Mouse (Mus musculus): ENCODE measurements around the gene Zfr.

Gene Zfr

DNA sequence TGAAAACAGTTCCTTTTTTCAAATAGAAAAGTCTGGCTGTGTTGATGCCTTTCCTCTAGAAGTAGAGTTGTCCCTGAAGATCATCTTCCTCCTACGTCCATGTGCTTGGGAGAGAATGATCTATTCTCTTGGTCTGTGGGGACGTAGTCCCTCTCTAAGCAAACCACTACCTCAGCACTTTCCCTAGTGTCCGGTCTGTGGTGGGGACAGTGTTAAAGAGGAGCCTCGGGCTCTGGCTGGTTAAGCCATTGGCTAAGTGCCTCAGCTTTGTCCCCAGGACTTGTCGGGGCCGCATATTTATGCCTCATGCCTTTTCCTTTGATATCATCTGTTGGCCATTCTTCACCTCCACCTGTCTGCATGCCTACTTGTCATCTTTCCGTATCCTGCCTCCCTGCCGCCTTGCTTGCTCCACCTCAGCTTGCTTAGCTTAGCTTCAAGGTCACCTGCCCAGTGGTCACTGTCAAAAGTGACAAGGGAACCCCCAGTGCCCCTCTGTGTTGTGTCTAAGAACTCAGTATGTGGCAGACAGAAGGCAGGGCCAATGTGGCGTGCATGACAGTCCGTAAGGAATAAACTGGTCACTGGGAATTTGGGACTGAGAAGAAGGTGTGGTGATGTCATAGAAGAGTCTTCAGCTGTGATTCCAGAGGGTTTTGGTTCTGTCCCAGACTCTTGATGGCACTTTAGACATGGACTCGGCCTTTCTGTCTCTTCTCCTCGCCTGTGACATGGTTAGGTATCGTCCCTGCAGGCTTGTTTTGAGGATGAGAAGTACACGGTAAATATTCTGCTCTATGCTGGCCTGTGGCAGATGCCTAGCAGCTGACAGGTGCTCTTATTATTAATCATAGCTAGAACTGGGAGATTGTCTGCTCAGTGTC lies 97.1 kb downstream of the Zfr start:
- CTCF ChIA-PET = interaction anchor here (1.1 kb wide), 1 partner anchor 9 kb away, joined by 3 read pairs; no protein-coding TSS in a partner anchor

DNA sequence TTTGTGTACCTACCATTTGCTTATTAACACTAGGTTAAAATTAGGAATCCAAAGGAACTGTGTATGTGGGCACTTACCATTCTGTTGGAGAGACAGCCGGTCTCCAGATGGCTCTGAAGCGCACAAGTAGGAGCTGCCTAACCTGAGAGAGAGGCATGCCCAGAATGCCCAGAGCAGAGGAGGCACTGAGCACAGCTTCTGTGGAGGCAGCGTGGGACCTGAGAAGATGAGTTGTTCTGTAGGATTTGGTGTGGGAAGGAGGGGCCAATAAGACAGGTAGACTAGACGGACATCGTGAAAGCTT lies 97.7 kb downstream of the Zfr start:
- CTCF ChIA-PET = interaction anchor here (1.1 to 1.9 kb wide), 2 partner anchors 8 to 10 kb away, joined by 3 to 6 read pairs; no protein-coding TSS in a partner anchor

GRCm38 (mm10) chr15:12216119-12216518 lies 98.5 kb downstream of the Zfr start:
- CTCF ChIA-PET = interaction anchor here (1.1 to 1.9 kb wide), 2 partner anchors 8 to 10 kb away, joined by 3 to 6 read pairs; no protein-coding TSS in a partner anchor

DNA sequence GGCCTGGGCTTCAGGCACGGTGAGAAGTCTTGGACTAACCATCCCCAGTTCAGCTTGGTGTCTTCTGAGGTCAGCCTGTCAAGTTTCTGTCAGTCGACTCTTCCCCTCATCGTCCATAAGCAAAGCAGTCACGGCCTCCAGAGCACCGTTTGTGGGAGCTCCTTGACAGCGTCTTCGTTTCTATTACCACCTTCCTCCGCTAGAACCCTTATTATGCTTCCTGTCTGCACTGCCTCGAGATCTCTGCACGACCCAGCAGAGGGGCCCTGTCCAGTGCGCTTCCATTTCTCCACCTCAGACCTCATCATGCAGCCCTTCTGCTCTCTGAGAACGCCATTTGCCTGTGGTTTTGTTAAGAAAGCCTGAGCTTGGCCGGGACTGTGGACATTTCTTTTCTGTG lies 99.2 kb downstream of the Zfr start:
- CTCF ChIA-PET = interaction anchor here (0.7 to 1.9 kb wide), 2 partner anchors 11 to 19 kb away, joined by 6 to 7 read pairs; no protein-coding TSS in a partner anchor

GRCm38 (mm10) chr15:12217332-12217731 lies 99.7 kb downstream of the Zfr start:
- CTCF ChIA-PET = interaction anchor here (0.7 to 1.9 kb wide), 2 partner anchors 12 to 20 kb away, joined by 6 to 7 read pairs; no protein-coding TSS in a partner anchor

DNA sequence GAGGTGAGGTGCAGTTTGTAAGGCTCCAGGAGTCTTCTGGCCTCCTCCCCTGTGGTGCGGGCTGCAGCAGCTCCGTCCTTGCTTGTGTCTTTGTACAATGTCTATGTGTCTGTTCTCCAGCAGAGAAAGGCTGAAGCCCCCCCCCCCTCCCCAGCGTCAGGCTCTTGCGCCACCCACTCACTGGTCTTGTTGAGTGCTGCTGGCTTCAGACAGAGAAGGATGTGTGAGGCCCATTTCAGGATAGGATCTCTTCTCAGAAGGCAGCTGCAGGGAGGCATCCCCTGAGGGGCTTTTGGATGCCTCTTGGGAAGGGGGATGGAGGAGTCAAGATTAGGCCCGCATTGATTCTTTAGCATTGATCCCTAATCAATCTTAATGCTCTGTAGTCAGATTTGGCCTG lies 100.2 kb downstream of the Zfr start:
- CTCF ChIA-PET = no interaction called here

GRCm38 (mm10) chr15:12218583-12219382 lies 101.2 kb downstream of the Zfr start:
- CTCF ChIA-PET = no interaction called here

DNA sequence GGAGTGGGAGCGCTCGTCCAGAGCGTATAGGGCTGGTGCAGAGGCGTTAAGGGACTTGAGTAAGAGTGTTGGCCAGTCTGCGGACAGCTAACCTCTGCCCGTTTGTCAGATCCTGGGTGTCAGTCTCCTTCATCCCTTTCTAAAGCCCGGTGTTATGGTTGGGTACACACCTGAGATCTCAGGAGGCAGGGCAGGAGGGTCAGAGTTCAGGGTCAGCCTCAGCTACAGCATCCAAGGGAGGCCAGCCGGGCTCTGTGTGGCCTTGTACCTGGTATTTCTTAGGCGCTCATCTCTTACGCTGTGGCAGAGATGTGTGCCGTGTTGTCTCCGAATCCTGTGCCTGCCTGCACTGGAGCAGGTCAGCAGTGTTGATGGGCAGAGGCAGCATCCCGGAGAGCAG lies 103.5 kb downstream of the Zfr start:
- CTCF ChIA-PET = no interaction called here

DNA sequence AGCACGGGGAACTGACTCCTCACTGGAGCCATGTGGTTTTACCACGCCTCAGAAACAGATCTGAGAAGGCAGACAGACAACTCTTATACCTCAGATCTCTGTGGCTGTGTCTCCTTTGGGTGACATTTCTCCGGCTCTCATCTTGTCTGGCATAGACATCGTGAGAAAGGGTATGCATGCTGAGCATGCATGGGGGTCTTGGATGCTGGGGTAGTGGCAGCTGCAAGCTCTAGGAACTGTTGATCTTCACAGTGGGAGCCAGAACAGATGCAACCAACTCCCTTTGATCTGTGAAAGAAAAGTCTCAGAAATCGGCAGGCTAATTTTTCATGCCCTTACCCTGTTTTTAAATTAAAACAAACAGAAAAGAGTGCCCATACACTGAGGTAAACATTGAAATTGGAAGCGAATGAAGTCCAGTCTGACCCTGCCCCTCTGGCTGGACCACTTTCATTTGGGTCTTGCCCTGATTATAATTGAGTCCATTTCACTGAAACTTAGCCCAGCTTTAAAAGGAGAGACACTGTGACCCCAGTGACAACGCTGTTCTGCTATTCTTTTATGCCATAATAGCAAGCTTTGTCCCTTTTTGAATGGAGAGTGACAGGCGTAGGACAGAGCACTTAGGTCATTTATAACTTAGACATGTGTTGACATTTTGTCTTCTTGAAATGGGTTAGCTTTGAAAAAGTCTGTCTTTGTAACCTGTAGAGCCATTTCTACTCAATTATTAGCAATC lies 105.1 kb downstream of the Zfr start:
- CTCF ChIA-PET = interaction anchor here (0.7 kb wide), 1 partner anchor 216 kb away, joined by 3 read pairs; no protein-coding TSS in a partner anchor

DNA sequence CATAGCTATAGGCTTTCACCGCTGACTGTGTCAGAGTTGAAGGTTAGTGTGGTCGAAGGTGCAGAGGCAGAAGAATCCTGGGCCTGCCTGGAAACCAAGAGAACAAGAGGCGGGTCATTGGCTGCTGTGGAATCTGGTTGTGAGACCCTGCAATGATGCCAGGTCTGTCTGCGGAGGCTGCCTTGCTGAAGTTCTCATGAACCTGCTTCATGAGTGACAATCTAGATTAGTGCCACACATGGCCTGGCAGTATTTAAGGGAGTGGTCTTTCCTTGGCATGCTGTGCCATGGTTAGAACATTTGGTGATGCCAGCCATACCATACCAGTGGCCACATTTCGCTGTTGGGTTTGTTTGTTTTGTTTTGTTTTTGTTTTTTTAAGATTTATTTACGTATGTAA lies 105.8 kb downstream of the Zfr start:
- CTCF ChIA-PET = interaction anchor here (0.7 kb wide), 1 partner anchor 8 kb away, joined by 3 read pairs; no protein-coding TSS in a partner anchor

DNA sequence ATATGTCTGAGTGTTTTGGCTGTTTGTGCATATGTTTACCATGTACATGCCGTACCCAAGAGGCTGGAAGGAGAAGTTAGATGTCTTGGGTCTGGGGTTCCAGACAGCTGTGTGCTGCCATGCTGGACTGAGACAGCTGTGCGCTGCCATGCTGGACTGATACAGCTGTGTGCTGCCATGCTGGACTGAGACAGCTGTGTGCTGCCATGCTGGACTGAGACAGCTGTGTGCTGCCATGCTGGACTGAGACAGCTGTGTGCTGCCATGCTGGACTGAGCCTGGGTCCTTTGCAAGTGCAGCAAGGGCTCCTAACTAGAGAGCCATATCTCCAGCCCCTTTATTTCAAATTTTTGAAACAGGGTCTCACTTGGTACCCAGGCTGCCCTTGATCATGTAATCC lies 106.6 kb downstream of the Zfr start:
- CTCF ChIA-PET = interaction anchor here (0.7 kb wide), 1 partner anchor 9 kb away, joined by 3 read pairs; no protein-coding TSS in a partner anchor

DNA sequence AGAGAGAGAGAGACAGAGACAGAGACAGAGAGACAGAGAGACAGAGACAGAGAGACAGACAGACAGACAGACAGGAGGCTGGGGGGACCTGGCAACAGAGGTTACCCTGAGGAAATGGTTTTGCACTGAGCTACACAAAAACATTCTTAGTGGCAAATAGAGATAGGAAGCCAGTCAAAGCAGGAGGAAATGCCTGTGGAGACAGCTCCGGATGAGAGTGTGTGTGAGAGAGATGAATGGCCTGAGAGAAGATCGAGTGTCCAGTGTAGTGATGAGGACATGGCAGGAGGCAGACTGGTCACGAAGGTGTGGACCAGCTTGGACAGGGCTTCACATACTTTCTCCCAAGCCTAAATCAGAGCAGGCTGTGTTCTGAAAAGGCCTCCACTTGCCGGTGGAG lies 107.4 kb downstream of the Zfr start:
- CTCF ChIA-PET = no interaction called here

GRCm38 (mm10) chr15:12226908-12227307 lies 109.3 kb downstream of the Zfr start:
- CTCF ChIA-PET = interaction anchor here (0.8 kb wide), 1 partner anchor 326 kb away, joined by 3 read pairs; no protein-coding TSS in a partner anchor

DNA sequence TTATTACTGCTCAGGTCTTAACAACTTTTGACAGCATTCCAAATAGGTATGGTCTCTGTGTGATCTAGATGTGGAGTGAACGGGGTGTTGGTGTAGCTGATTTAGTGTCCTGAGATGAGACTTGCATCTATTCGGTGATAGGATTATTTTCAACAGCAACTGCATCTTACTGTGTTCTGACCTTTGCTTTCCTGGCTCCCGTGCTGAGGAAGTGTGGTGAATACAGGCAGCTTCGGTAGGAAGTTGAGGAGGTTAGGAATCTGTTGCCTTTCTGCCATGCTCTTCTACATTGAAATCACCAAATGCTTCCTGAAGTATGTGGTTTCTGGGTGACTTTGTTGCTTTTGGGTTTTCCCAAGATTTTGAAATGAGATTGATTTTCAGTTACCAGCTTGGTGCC lies 109.7 kb downstream of the Zfr start:
- CTCF ChIA-PET = interaction anchor here (0.8 kb wide), 1 partner anchor 326 kb away, joined by 3 read pairs; no protein-coding TSS in a partner anchor

GRCm38 (mm10) chr15:12229603-12230242 lies 112.1 kb downstream of the Zfr start:
- CTCF ChIA-PET = no interaction called here

GRCm38 (mm10) chr15:12230243-12230935 lies 112.8 kb downstream of the Zfr start:
- CTCF ChIA-PET = no interaction called here

- CTCF ChIA-PET = interaction anchor here (0.6 kb wide), 1 partner anchor 89 kb away, joined by 6 read pairs; no protein-coding TSS in a partner anchor
These were observed 113.8 kb downstream of the Zfr start for GRCm38 (mm10) chr15:12231462-12231861.

- CTCF ChIA-PET = interaction anchor here (1.5 kb wide), 1 partner anchor 16 kb away, joined by 3 read pairs; no protein-coding TSS in a partner anchor
These were observed 114.8 kb downstream of the Zfr start for GRCm38 (mm10) chr15:12232429-12232828.

DNA sequence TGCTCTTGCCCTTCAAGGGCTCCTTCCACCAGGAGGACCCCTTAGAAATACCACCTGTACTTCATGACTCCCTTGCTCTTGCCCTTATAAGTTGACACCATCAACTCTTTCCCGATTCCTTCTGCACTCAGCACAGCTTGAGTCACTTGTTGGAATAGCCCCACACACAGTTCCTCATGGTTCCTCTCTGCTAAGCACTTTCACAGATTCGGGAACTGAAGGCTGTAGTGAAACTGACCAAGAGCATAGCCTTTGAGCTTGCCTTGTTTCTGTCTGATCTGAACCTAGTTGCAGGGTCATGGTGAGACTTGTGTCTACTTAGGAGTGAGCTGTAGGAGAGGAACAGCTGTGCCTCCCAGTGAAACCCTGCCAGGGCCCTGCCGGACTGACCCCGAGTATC lies 115.4 kb downstream of the Zfr start:
- CTCF ChIA-PET = interaction anchor here (1.5 kb wide), 1 partner anchor 15 kb away, joined by 3 read pairs; no protein-coding TSS in a partner anchor

Measured in spleen, embryonic (tissue).